Mouse (Mus musculus) limb, embryonic 12.5 days (tissue): Measurements from ENCODE around the gene Wrb. TPM values are rescaled to one million over a fixed set of nuclear protein-coding genes. Genes with fewer than 3 reads are reported as not detected.
"Not testable (repeated sequence)": the region's sequence is repeated elsewhere in the genome, so short reads cannot be mapped to it uniquely, and the experiment has no call there.

Source experiments
- ATAC-seq: fragments of 200-750 bp; cut with Nextera tagmentation; 2 replicates; pipeline ENCODE4 v1.8.0; 2017; ENCODE audit warnings: low read depth, moderate TSS enrichment; ENCODE audit not compliant: insufficient number of reproducible peaks, insufficient read depth, low FRiP score, low TSS enrichment
- H3K27ac ChIP-seq: fragments of 300-500 bp; sonication (generic); 2 replicates; pipeline ENCODE4 v1.5.1; 2016; ENCODE audit warnings: mild to moderate bottlenecking, moderate library complexity
- H3K27me3 ChIP-seq: fragments of 300-500 bp; sonication (generic); 2 replicates; pipeline ENCODE4 v1.6.1; 2016; ENCODE audit warnings: mild to moderate bottlenecking, moderate library complexity
- H3K36me3 ChIP-seq: fragments of 300-500 bp; sonication (generic); 2 replicates; pipeline ENCODE4 v1.6.1; 2016; ENCODE audit warnings: mild to moderate bottlenecking, moderate library complexity
- H3K4me1 ChIP-seq: fragments of 300-500 bp; sonication (generic); replicated peaks from 2 replicates; pipeline ENCODE4 v1.6.1; 2016
- H3K4me2 ChIP-seq: fragments of 300-500 bp; sonication (generic); 2 replicates; pipeline ENCODE4 v1.6.1; 2016; ENCODE audit warnings: mild to moderate bottlenecking, moderate library complexity
- H3K4me3 ChIP-seq: fragments of 300-500 bp; sonication (generic); replicated peaks from 2 replicates; pipeline ENCODE4 v1.5.1; 2016; ENCODE audit warnings: mild to moderate bottlenecking
- H3K9ac ChIP-seq: fragments of 300-500 bp; sonication (generic); replicated peaks from 2 replicates; pipeline ENCODE4 v1.6.1; 2016; ENCODE audit warnings: mild to moderate bottlenecking, moderate library complexity
- H3K9me3 ChIP-seq: fragments of 300-500 bp; sonication (generic); 2 replicates; pipeline ENCODE4 v1.6.1; 2016; ENCODE audit warnings: mild to moderate bottlenecking, moderate library complexity
- WGBS: fragments of 180-500 bp; shearing (Covaris S2); methylation state at CpG from one replicate; pipeline ENCODE4 v1.1.7; 2016; 5-methylcytosine and 5-hydroxymethylcytosine counted together
- polyA plus RNA-seq: library from polyadenylated mRNA; unstranded; fragments of >200 nt; fragmentation: Nextera tagmentation; extraction: Ambion mirVana; gene quantifications from 2 replicates; pipeline ENCODE4 v1.2.1, GENCODE M21; 2016

Wrb gene
- polyA plus RNA-seq, 1 experiment from 2014 or later = 68.4 TPM

- Histone ChIP-seq H3K27me3 (no peaks in the 10 kb centered on the region), H3K9ac (peak within 1 kb of the TSS; percentile 99), H3K36me3 (peaks cover 40% of the 10 kb centered on the region), H3K4me2 (peak within 1 kb of the TSS; percentile 89), H3K9me3 (no peaks in the 10 kb centered on the region), H3K4me1 (peaks cover 21% of the 10 kb centered on the region), H3K27ac (peak within 1 kb of the TSS; percentile 98), H3K4me3 (peak within 1 kb of the TSS; percentile 93)
- peak; percentile 97 for ATAC-seq
- under 1% methylated on average over 70 of the region's 72 CpGs for WGBS
These were observed 17.4 kb upstream of the Wrb start, which contains the start of gene Hmgn1 for GRCm38 (mm10) chr16:96127657-96128344. TSS of gene Hmgn1 (minus strand) at chr16:96127729.

DNA sequence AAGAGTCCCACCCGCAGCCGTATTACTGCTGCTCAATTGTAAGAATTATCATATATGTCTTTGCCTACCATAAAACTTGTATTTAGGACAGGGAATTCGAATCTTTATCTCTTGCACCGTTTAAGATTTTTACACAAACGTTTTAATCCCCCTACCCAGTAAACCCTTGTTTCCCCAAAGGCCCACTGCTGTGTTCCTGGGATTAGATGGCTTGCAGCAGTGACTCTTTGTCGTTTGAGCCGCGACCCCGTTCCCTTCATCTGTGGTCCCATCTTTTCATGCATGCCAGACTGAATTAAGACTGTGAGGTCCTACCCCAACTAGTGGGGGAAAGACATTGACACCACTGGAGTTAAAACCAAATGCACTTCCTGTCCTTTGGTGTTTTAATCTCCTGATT, 16.7 kb upstream of the Wrb start:
- peaks cover 21% of the 10 kb centered on the region for H3K4me1 ChIP-seq
- no peak for ATAC-seq
- peak overlapping the region; percentile 93 for H3K4me3 ChIP-seq
- no peaks in the 10 kb centered on the region for H3K27me3 ChIP-seq
- no peaks in the 10 kb centered on the region for H3K9me3 ChIP-seq
- H3K9ac ChIP-seq = peak overlapping the region; percentile 76
- peak overlapping the region; percentile 96 for H3K27ac ChIP-seq
- H3K4me2 ChIP-seq = peak overlapping the region; percentile 89
- peaks cover 34% of the 10 kb centered on the region for H3K36me3 ChIP-seq
- 2% methylated on average over 9 of the region's 9 CpGs for WGBS

DNA sequence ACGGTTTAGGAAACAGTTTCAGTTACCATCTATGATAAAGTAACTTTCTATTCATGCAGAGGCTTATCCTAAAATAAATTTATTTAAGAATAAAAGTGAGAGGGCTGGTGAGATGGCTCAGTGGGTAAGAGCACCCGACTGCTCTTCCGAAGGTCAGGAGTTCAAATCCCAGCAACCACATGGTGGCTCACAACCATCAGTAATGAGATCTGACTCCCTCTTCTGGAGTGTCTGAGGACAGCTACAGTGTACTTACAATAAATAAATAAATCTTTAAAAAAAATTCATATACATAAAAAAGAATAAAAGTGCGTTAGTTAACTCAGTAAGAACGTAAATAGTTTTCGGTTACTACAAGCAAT, 478 bp upstream of the Wrb start:
- not testable (repeated sequence) for H3K9me3 ChIP-seq, H3K9ac ChIP-seq, H3K27me3 ChIP-seq, H3K27ac ChIP-seq, H3K36me3 ChIP-seq, ATAC-seq, H3K4me1 ChIP-seq
- Histone ChIP-seq H3K4me2 (peak overlapping the region; percentile 74), H3K4me3 (peak overlapping the region; percentile 76)
- WGBS = 23% methylated on average over 6 of the region's 6 CpGs

GRCm38 (mm10) chr16:96145814-96146213, 607 bp downstream of the Wrb start:
- WGBS = 2% methylated on average over 5 of the region's 5 CpGs
- Histone ChIP-seq H3K4me1 (peaks cover 8% of the 10 kb centered on the region; the same call in 1 of the 2 replicates), H3K9ac (peak overlapping the region; percentile 63), H3K9me3 (0 out of 2 replicates have a peak, but pooled peaks cover 4% of the 10 kb centered on the region), H3K27me3 (no peaks in the 10 kb centered on the region), H3K27ac (peak overlapping the region; percentile 57; the same call in 1 of the 2 replicates), H3K36me3 (no peaks in the 10 kb centered on the region), H3K4me2 (peak overlapping the region; percentile 74), H3K4me3 (peak overlapping the region; percentile 76)
- no peak for ATAC-seq

DNA sequence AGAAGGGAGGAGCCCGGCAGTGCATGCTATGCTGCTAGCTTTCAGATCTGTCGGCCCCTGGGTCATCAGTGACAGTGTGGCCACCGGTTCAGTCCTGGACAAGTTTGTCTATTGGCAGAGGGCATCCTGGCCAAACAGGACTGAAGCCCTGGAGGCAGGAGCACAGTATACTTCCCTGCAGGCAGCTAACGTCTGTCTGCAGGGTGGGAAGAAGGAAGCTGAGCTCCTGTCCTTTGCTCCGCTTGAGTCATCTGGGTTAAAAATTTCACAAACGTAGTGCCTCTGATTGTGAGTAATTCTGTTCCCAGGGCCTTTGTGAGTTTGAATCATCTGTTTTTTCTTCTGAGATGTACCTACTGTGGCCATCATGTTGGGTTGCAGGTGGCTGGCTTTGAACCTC, 3.6 kb downstream of the Wrb start:
- Histone ChIP-seq H3K9ac (no peak overlapping the region), H3K4me1 (peaks cover 8% of the 10 kb centered on the region; the same call in 1 of the 2 replicates), H3K4me2 (no peak overlapping the region), H3K9me3 (no peaks in the 10 kb centered on the region), H3K27me3 (no peaks in the 10 kb centered on the region), H3K27ac (no peak overlapping the region), H3K36me3 (peaks cover 16% of the 10 kb centered on the region; the same call in 1 of the 2 replicates), H3K4me3 (no peak overlapping the region)
- ATAC-seq = no peak
- WGBS = 84% methylated on average over 6 of the region's 6 CpGs

- Histone ChIP-seq H3K9me3 (no peaks in the 10 kb centered on the region), H3K4me3 (no peak overlapping the region), H3K27me3 (no peaks in the 10 kb centered on the region), H3K4me2 (no peak overlapping the region), H3K9ac (no peak overlapping the region), H3K4me1 (peaks cover 8% of the 10 kb centered on the region; the same call in 1 of the 2 replicates), H3K36me3 (peaks cover 20% of the 10 kb centered on the region; the same call in 1 of the 2 replicates), H3K27ac (no peak overlapping the region)
- no peak for ATAC-seq
- WGBS = 73% methylated on average over 9 of the region's 9 CpGs
These were observed 4.1 kb downstream of the Wrb start for GRCm38 (mm10) chr16:96149311-96149710.

DNA sequence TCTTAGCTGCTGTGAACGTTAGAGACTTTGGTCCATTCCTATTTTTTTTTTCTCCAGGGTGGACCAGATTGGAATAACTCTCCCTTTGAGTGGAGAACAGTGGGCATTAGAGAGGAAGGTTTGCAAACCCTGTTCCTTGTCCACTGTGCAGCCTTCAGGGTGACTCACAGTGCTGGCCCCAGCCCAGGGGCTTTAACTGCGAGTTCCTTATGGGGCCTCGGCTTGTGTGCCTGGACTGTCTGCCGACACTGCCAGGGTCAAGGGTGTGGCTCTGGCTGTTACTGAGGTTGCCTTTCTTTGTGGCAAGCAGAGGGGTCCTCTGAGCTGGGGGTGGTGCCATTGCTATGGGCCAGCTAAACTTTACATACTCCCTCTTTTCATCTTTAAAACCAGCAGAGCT, 5.8 kb downstream of the Wrb start:
- 71% methylated on average over 4 of the region's 4 CpGs for WGBS

GRCm38 (mm10) chr16:96151551-96151950, 6.3 kb downstream of the Wrb start:
- no peak overlapping the region for H3K27ac ChIP-seq
- peaks cover 32% of the 10 kb centered on the region; the same call in 1 of the 2 replicates for H3K36me3 ChIP-seq
- no peak overlapping the region for H3K4me2 ChIP-seq
- H3K4me1 ChIP-seq = no peaks in the 10 kb centered on the region
- H3K4me3 ChIP-seq = no peak overlapping the region
- H3K9ac ChIP-seq = no peak overlapping the region
- 28% methylated on average over 9 of the region's 9 CpGs for WGBS
- H3K9me3 ChIP-seq = no peaks in the 10 kb centered on the region
- H3K27me3 ChIP-seq = no peaks in the 10 kb centered on the region
- ATAC-seq = 0 out of 2 replicates have a peak, but pooled peaks have one; percentile 18

More for the DNA sequence above, 5.8 kb downstream of the Wrb start:
- no peak overlapping the region for H3K27ac ChIP-seq
- no peak for ATAC-seq
- peaks cover 30% of the 10 kb centered on the region; the same call in 1 of the 2 replicates for H3K36me3 ChIP-seq
- H3K4me1 ChIP-seq = peaks cover 5% of the 10 kb centered on the region; the same call in 1 of the 2 replicates
- no peak overlapping the region for H3K9ac ChIP-seq
- H3K4me3 ChIP-seq = no peak overlapping the region
- H3K9me3 ChIP-seq = no peaks in the 10 kb centered on the region
- no peaks in the 10 kb centered on the region for H3K27me3 ChIP-seq
- H3K4me2 ChIP-seq = no peak overlapping the region

GRCm38 (mm10) chr16:96154476-96154875, 9.3 kb downstream of the Wrb start:
- Histone ChIP-seq H3K27ac (no peak overlapping the region), H3K4me3 (no peak overlapping the region), H3K9me3 (no peaks in the 10 kb centered on the region), H3K4me2 (no peak overlapping the region), H3K9ac (no peak overlapping the region), H3K4me1 (peaks cover 8% of the 10 kb centered on the region; the same call in 1 of the 2 replicates), H3K27me3 (no peaks in the 10 kb centered on the region), H3K36me3 (peaks cover 40% of the 10 kb centered on the region; the same call in 1 of the 2 replicates)
- ATAC-seq = no peak
- WGBS = 93% methylated on average over 2 of the region's 2 CpGs

GRCm38 (mm10) chr16:96156019-96156418, 10.8 kb downstream of the Wrb start:
- Histone ChIP-seq H3K27ac (no peak overlapping the region), H3K9me3 (no peaks in the 10 kb centered on the region), H3K4me1 (peaks cover 10% of the 10 kb centered on the region), H3K36me3 (peaks cover 40% of the 10 kb centered on the region; the same call in 1 of the 2 replicates), H3K27me3 (no peaks in the 10 kb centered on the region), H3K9ac (no peak overlapping the region), H3K4me3 (no peak overlapping the region), H3K4me2 (no peak overlapping the region)
- ATAC-seq = no peak
- WGBS = 94% methylated on average over 8 of the region's 8 CpGs

- Histone ChIP-seq H3K4me3 (no peak overlapping the region), H3K9me3 (no peaks in the 10 kb centered on the region), H3K4me1 (peaks cover 10% of the 10 kb centered on the region), H3K27me3 (no peaks in the 10 kb centered on the region), H3K9ac (no peak overlapping the region), H3K4me2 (no peak overlapping the region), H3K36me3 (peaks cover 39% of the 10 kb centered on the region; the same call in 1 of the 2 replicates), H3K27ac (no peak overlapping the region)
- no peak for ATAC-seq
- 93% methylated on average over 11 of the region's 11 CpGs for WGBS
These were observed 12.0 kb downstream of the Wrb start for GRCm38 (mm10) chr16:96157171-96157570.
